Mouse (Mus musculus) hematopoietic stem cell, adult 5-6 weeks (primary cell): ENCODE measurements around the gene Pik3ca. TPM values are rescaled to one million over a fixed set of nuclear protein-coding genes. Genes with fewer than 3 reads are reported as not detected.

ENCODE experiments used
- ATAC-seq, 2 experiments: fragments of 125-278 bp in 1 of 2; replicated peaks in 1 of 2; 2 replicates each; pipeline ENCODE4 v1.8.0; 2016 to 2017; ENCODE audit warnings: inconsistent platforms in 2 of 2, mild to moderate bottlenecking in 2 of 2, moderate number of reproducible peaks in 2 of 2, low read depth in 1 of 2, moderate TSS enrichment in 1 of 2; ENCODE audit not compliant: low FRiP score in 2 of 2, poor library complexity in 2 of 2, severe bottlenecking in 2 of 2, insufficient read depth in 1 of 2, low TSS enrichment in 1 of 2
- total RNA-seq: library from RNA; stranded (forward); fragments of 172-1452, 232-1000 nt; gene quantifications from 2 replicates; pipeline ENCODE4 v1.2.3, GENCODE M21; 2017

Gene Pik3ca
- total RNA-seq, 1 experiment from 2014 or later = 39.6 TPM

DNA sequence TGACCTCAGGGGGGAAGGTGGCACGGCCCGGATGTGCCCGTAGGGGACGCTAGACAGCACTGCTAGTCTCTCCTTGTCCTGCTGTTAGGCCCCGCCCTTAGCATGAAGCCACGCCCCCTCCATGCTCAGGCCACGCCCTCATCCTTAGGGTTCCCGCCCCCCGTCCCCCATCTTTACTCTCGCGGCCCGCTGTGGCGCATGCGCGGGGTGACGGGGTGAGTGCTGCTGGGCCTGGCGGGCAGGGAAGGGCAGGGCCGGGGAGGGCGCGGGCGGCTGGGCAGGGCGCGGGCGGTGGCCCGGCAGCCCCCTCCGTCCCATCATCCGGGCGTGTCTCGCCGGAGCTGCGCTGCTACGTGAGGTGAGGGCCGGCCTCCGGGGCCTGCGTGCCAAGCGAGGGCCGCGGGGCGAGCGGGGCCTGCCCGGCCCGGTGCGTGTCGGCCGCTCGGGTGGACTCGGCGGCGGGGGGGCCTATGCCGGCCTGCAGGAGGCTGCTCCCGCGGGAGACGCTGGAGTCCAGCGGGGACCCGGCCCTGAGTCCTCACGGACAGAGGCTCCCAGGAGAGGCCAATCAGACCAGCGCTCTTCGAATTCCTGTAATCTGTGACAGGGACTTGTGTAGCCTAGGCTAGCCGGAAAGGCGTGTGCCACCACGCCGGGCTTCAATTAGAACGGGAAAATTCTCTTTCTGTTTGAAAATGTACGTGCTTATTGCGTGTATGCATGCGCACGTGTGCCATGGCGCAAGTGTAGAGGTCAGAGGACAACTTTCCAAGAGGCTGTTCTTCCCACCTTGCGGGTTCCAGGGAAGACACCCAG is 113.1 kb downstream of the Pik3ca start:
- peak; percentile 78 to 85 for ATAC-seq

DNA sequence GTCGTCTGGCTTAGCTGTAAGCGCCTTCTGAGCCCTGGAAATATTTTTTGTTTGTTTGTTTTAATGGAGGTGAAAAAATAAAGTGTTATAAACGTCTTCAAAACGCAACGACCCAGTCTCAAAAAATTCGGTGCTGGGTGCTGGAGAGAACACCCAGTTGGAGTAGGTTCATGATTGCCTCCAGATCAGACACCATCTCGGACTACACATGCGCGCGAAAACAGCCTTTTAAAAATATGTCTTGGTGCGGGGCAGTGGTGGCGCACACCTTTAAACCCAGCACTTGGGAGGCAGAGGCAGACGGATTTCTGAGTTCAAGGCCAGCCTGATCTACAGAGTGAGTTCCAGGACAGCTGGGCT is 113.7 kb downstream of the Pik3ca start:
- ATAC-seq = no peak

GRCm38 (mm10) chr3:32512686-32513284 is 115.3 kb downstream of the Pik3ca start:
- ATAC-seq = no peak

DNA sequence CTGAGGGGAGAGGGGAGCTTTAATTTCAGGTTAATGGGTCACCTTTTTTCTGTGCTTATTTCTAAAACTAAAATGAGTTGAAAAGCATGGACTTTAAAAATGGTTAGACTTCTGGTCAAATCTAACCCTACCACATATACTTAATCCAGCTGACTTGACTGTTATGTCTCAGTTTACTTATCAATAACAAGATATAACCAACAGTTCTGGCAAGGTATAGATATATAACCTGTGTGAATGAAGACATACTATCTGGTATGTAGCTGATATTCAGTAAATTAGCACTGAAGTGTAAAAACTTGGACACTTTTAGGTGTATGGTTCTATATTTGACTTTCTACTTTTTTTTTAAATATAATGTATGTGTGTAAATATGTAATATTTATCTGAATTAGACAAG is 116.1 kb downstream of the Pik3ca start:
- no peak for ATAC-seq

Other genes starting within 250 kb of the Pik3ca start
- gene Zmat3, start 31.7 kb upstream of the Pik3ca start, total RNA-seq = 1.1 and 1.3 TPM in 2 replicates
- gene Kcnmb3, start 94.6 kb downstream of the Pik3ca start, total RNA-seq = not detected in 2 replicates
- 45.7 and 72.5 TPM in 2 replicates for gene Zfp639, start 112.6 kb downstream of the Pik3ca start, total RNA-seq
- 36.2 and 37.8 TPM in 2 replicates for gene Mfn1, start 131.8 kb downstream of the Pik3ca start, total RNA-seq
- 15.7 and 20.7 TPM in 2 replicates for gene Gnb4, start 218.9 kb downstream of the Pik3ca start, total RNA-seq